In genomic region chr12:85467854-85468253, GRCm38 (mm10) we compare ENCODE assay signal across 9 mouse cellular contexts. TPM values are rescaled to one million over a fixed set of nuclear protein-coding genes. Genes with fewer than 3 reads are reported as not detected.
DNase-seq lines count a peak whose midpoint lies in the region; ATAC-seq and TF ChIP-seq lines count a peak whose summit lies in the region.
"Had no signal": no experiment of that assay in that cellular context is flagged by ENCODE, and none has a peak within 500 bp of the region (broad histone marks: within the 10 kb centered on the region; RNA-seq: fewer than 3 reads in every experiment).

No protein-coding gene starts in this region.

- ATAC-seq in kidney, postnatal 0 days (replicated peaks; ENCODE audit: low FRiP score, low read depth), result no peak
- ATAC-seq in kidney, embryonic 16.5 days (ENCODE audit: low FRiP score, low TSS enrichment), result no peak
- ATAC-seq: CD4-positive, CD25-positive, alpha-beta regulatory T cell, adult 4 months had no signal

- no peaks in the 10 kb centered on the region for H3K36me3 ChIP-seq in kidney, postnatal 0 days (ENCODE audit: insufficient read depth, low read length)
- no peaks in the 10 kb centered on the region for H3K36me3 ChIP-seq in kidney, embryonic 16.5 days (ENCODE audit: insufficient read depth, low read length)
- no peaks in the 10 kb centered on the region for H3K36me3 ChIP-seq in macrophage (ENCODE audit: inconsistent target)
- H3K36me3 ChIP-seq in heart, embryonic 10.5 days, result no peaks in the 10 kb centered on the region

- no peak overlapping the region for H3K27ac ChIP-seq in kidney, postnatal 0 days
- H3K27ac ChIP-seq in kidney, embryonic 16.5 days (ENCODE audit: low read length), result no peak overlapping the region
- H3K27ac ChIP-seq in bone marrow macrophage, adult 2 months (ENCODE audit: insufficient read depth, low read depth, low read length), result peak overlapping the region; percentile 68
- H3K27ac ChIP-seq in macrophage, result peak overlapping the region; percentile 89
- no peak overlapping the region for H3K27ac ChIP-seq in heart, embryonic 10.5 days

- H3K9ac ChIP-seq in kidney, postnatal 0 days (ENCODE audit: low read depth, low read length), result no peak overlapping the region
- H3K9ac ChIP-seq in kidney, embryonic 16.5 days (replicated peaks; ENCODE audit: low read length), result no peak overlapping the region

- TF ChIP-seq CTCF in kidney, postnatal 0 days (IDR thresholded peaks at IDR 0.05; ENCODE audit: low read depth), result no peak
- TF ChIP-seq CTCF in bone marrow macrophage, adult 2 months (IDR thresholded peaks at IDR 0.05; ENCODE audit: low read depth, low read length), result no peak

- peaks cover 4% of the 10 kb centered on the region for H3K4me1 ChIP-seq in kidney, postnatal 0 days (replicated peaks; ENCODE audit: insufficient read depth, low read length)
- H3K4me1 ChIP-seq in kidney, embryonic 16.5 days (ENCODE audit: insufficient read depth, low read length), result peaks cover 20% of the 10 kb centered on the region
- H3K4me1 ChIP-seq in bone marrow macrophage, adult 2 months (ENCODE audit: control insufficient read depth, insufficient read depth, low read length), result peaks cover 61% of the 10 kb centered on the region
- H3K4me1 ChIP-seq in heart, embryonic 10.5 days, result peaks cover 45% of the 10 kb centered on the region

- no peak for TF ChIP-seq POLR2A in bone marrow macrophage, adult 2 months (IDR thresholded peaks at IDR 0.05; ENCODE audit: borderline replicate concordance, low read depth, low read length)

- no peak overlapping the region for H3K4me2 ChIP-seq in kidney, postnatal 0 days (ENCODE audit: low read length)
- no peak overlapping the region for H3K4me2 ChIP-seq in kidney, embryonic 16.5 days (replicated peaks; ENCODE audit: low read depth, low read length)

- H3K79me2 ChIP-seq in macrophage (ENCODE audit: inconsistent target), result no peaks in the 10 kb centered on the region

- peak; percentile 52 for DNase-seq in kidney, postnatal 0 days (ENCODE audit: low spot score)
- peak; percentile 69 for DNase-seq in layer of hippocampus, adult 11-12 months (ENCODE audit: low spot score)
- no peak for DNase-seq in natural killer cell, adult 2 months (ENCODE audit: low spot score in 2 of 2)
- no peak for DNase-seq in heart, embryonic 10.5 days (ENCODE audit: low spot score)
- DNase-seq: midbrain, embryonic 14.5 days had no signal

- no peak overlapping the region for H3K4me3 ChIP-seq in kidney, postnatal 0 days (replicated peaks; ENCODE audit: low read depth, low read length)
- no peak overlapping the region for H3K4me3 ChIP-seq in kidney, embryonic 16.5 days (ENCODE audit: low read length)
- H3K4me3 ChIP-seq in bone marrow macrophage, adult 2 months (ENCODE audit: insufficient read depth, low read length), result no peak overlapping the region
- H3K4me3 ChIP-seq in macrophage (ENCODE audit: inconsistent target), result no peak overlapping the region
- no peak overlapping the region for H3K4me3 ChIP-seq in heart, embryonic 10.5 days

- H3K9me3 ChIP-seq in kidney, postnatal 0 days (replicated peaks; ENCODE audit: low read length), result no peaks in the 10 kb centered on the region
- H3K9me3 ChIP-seq in kidney, embryonic 16.5 days (ENCODE audit: low read length), result no peaks in the 10 kb centered on the region
- H3K9me3 ChIP-seq in heart, embryonic 10.5 days, result no peaks in the 10 kb centered on the region

- 64% methylated on average over 14 of the region's 14 CpGs for WGBS in kidney, postnatal 0 days
- 77% methylated on average over 14 of the region's 14 CpGs for WGBS in kidney, embryonic 16.5 days
- WGBS in macrophage (ENCODE audit: missing documents), result 92% methylated on average over 14 of the region's 14 CpGs
- 78% methylated on average over 14 of the region's 14 CpGs for WGBS in heart, embryonic 10.5 days

- no peaks in the 10 kb centered on the region for H3K27me3 ChIP-seq in kidney, postnatal 0 days (ENCODE audit: insufficient read depth, low read length)
- H3K27me3 ChIP-seq in kidney, embryonic 16.5 days (ENCODE audit: insufficient read depth, low read length), result 0 out of 2 replicates have a peak, but pooled peaks cover 2% of the 10 kb centered on the region
- H3K27me3 ChIP-seq in heart, embryonic 10.5 days (ENCODE audit: insufficient read depth, poor library complexity, severe bottlenecking), result peaks cover 5% of the 10 kb centered on the region; the same call in 1 of the 2 replicates

RNA-seq across cellular contexts. Expression of gene Fos, which starts 5.8 kb away (rescaled TPM):
- polyA plus RNA-seq in kidney, postnatal 0 days (2015; fragmentation: Nextera tagmentation; extraction: Ambion mirVana), result 3.5 and 3.9 TPM in 2 replicates
- 2.7 and 3.5 TPM in 2 replicates for polyA plus RNA-seq in kidney, embryonic 16.5 days (2015; fragmentation: Nextera tagmentation; extraction: Ambion mirVana)
- polyA plus RNA-seq in bone marrow macrophage, adult 2 months (2012; ENCODE audit: insufficient read depth, insufficient read length, missing spikeins), result 64.0 and 65.2 TPM in 2 replicates
- total RNA-seq in macrophage (2018; cell fraction: chromatin; rRNA removed), result 1,000 to 10,000 TPM in 2 of 26 experiments, 100 to 1,000 TPM in 11, 10 to 100 TPM in 13; 13.7 to 1,974 (median 105) TPM
- 1,000 to 10,000 TPM in 4 of 26 experiments, 100 to 1,000 TPM in 13, 10 to 100 TPM in 9; 10.4 to 2,234 (median 166) TPM for total RNA-seq in macrophage (2018; cell fraction: cytosol; rRNA removed)
- 1,000 to 10,000 TPM in 3 of 26 experiments, 100 to 1,000 TPM in 13, 10 to 100 TPM in 10; 15.4 to 1,140 (median 154) TPM for total RNA-seq in macrophage (2018; cell fraction: nucleus; rRNA removed)
- polyA plus RNA-seq in macrophage (2018), result 18.1 to 88.1 TPM (median 21.8 TPM) in 3 replicates
- polyA plus RNA-seq in heart, embryonic 10.5 days (2016; fragmentation: Nextera tagmentation; extraction: Ambion mirVana), result 6.1 and 7.5 TPM in 2 replicates

Comparison
In these comparisons a context has a peak if more than half of its experiments do, and no peak if none do; other contexts are left out.
1. DNase-seq: peak in kidney, postnatal 0 days (single experiment) and layer of hippocampus, adult 11-12 months (single experiment); none in natural killer cell, adult 2 months (0 of 2) and heart, embryonic 10.5 days (single experiment).
2. H3K27ac ChIP-seq: peak in bone marrow macrophage, adult 2 months (single experiment) and macrophage (single experiment); none in kidney, postnatal 0 days (single experiment), kidney, embryonic 16.5 days (single experiment) and heart, embryonic 10.5 days (single experiment).